Mouse (Mus musculus): ENCODE results near the gene Chst8. TPM values are rescaled to one million over a fixed set of nuclear protein-coding genes. Genes with fewer than 3 reads are reported as not detected.
A peak's percentile ranks its signal among the peaks of the same experiment; 100 is the strongest.

Chst8 gene
- polyA plus RNA-seq, 1 experiment from 2014 or later: 3.9 TPM

- peaks cover 3% of the 10 kb centered on the region; the same call in 1 of the 2 replicates for H3K36me3 ChIP-seq (ENCODE audit: control insufficient read depth, insufficient read depth, low read length)
- H3K9ac ChIP-seq (ENCODE audit: low read depth, low read length): peak overlapping the region; percentile 91
- H3K4me2 ChIP-seq (ENCODE audit: low read depth, low read length): peak overlapping the region; percentile 95
- peak; percentile 50 for ATAC-seq
- no peaks in the 10 kb centered on the region for H3K9me3 ChIP-seq (ENCODE audit: control insufficient read depth, low read length)
- peak overlapping the region; percentile 98 for H3K27ac ChIP-seq (ENCODE audit: low read length)
- no peaks in the 10 kb centered on the region for H3K27me3 ChIP-seq (replicated peaks; ENCODE audit: control insufficient read depth, insufficient read depth, low read length)
- peak overlapping the region; percentile 87 for H3K4me3 ChIP-seq (ENCODE audit: low read length)
- H3K4me1 ChIP-seq (ENCODE audit: control insufficient read depth, insufficient read depth, low read length): 0 out of 2 replicates have a peak, but pooled peaks cover 5% of the 10 kb centered on the region
- under 1% methylated on average over 62 of the region's 81 CpGs for WGBS
Observed at GRCm38 (mm10) chr7:34654441-34655085, 157.9 kb downstream of the Chst8 start.

GRCm38 (mm10) chr7:34653731-34654440 is 158.6 kb downstream of the Chst8 start:
- Histone ChIP-seq H3K4me1 (ENCODE audit: control insufficient read depth, insufficient read depth, low read length) (0 out of 2 replicates have a peak, but pooled peaks cover 5% of the 10 kb centered on the region), H3K36me3 (ENCODE audit: control insufficient read depth, insufficient read depth, low read length) (peaks cover 5% of the 10 kb centered on the region; the same call in 1 of the 2 replicates), H3K4me2 (ENCODE audit: low read depth, low read length) (peak overlapping the region; percentile 95), H3K9ac (ENCODE audit: low read depth, low read length) (peak overlapping the region; percentile 91), H3K27me3 (replicated peaks; ENCODE audit: control insufficient read depth, insufficient read depth, low read length) (no peaks in the 10 kb centered on the region), H3K4me3 (ENCODE audit: low read length) (peak overlapping the region; percentile 87), H3K9me3 (ENCODE audit: control insufficient read depth, low read length) (no peaks in the 10 kb centered on the region), H3K27ac (ENCODE audit: low read length) (peak overlapping the region; percentile 98)
- ATAC-seq: peak; percentile 30
- under 1% methylated on average over 54 of the region's 64 CpGs for WGBS

- ATAC-seq: no peak
- Histone ChIP-seq H3K36me3 (ENCODE audit: control insufficient read depth, insufficient read depth, low read length) (peaks cover 11% of the 10 kb centered on the region; the same call in 1 of the 2 replicates), H3K4me3 (ENCODE audit: low read length) (peak overlapping the region; percentile 87), H3K4me1 (ENCODE audit: control insufficient read depth, insufficient read depth, low read length) (0 out of 2 replicates have a peak, but pooled peaks cover 5% of the 10 kb centered on the region), H3K27ac (ENCODE audit: low read length) (peak overlapping the region; percentile 98), H3K9ac (ENCODE audit: low read depth, low read length) (peak overlapping the region; percentile 91), H3K4me2 (ENCODE audit: low read depth, low read length) (peak overlapping the region; percentile 95), H3K9me3 (ENCODE audit: control insufficient read depth, low read length) (no peaks in the 10 kb centered on the region), H3K27me3 (replicated peaks; ENCODE audit: control insufficient read depth, insufficient read depth, low read length) (no peaks in the 10 kb centered on the region)
- WGBS: 2% methylated on average over 48 of the region's 48 CpGs
Observed at GRCm38 (mm10) chr7:34652751-34653502, 159.6 kb downstream of the Chst8 start.

- Histone ChIP-seq H3K27me3 (replicated peaks; ENCODE audit: control insufficient read depth, insufficient read depth, low read length) (no peaks in the 10 kb centered on the region), H3K4me2 (ENCODE audit: low read depth, low read length) (no peak overlapping the region), H3K4me3 (ENCODE audit: low read length) (no peak overlapping the region), H3K36me3 (ENCODE audit: control insufficient read depth, insufficient read depth, low read length) (peaks cover 11% of the 10 kb centered on the region; the same call in 1 of the 2 replicates), H3K4me1 (ENCODE audit: control insufficient read depth, insufficient read depth, low read length) (0 out of 2 replicates have a peak, but pooled peaks cover 5% of the 10 kb centered on the region), H3K9me3 (ENCODE audit: control insufficient read depth, low read length) (no peaks in the 10 kb centered on the region), H3K9ac (ENCODE audit: low read depth, low read length) (no peak overlapping the region), H3K27ac (ENCODE audit: low read length) (no peak overlapping the region)
- no peak for ATAC-seq
- WGBS: 64% methylated on average over 2 of the region's 2 CpGs
Observed at GRCm38 (mm10) chr7:34651381-34651780, 161.1 kb downstream of the Chst8 start.

GRCm38 (mm10) chr7:34647052-34647451 is 165.5 kb downstream of the Chst8 start:
- Histone ChIP-seq H3K4me3 (ENCODE audit: low read length) (no peak overlapping the region), H3K9ac (ENCODE audit: low read depth, low read length) (no peak overlapping the region), H3K27ac (ENCODE audit: low read length) (no peak overlapping the region), H3K4me2 (ENCODE audit: low read depth, low read length) (no peak overlapping the region), H3K9me3 (ENCODE audit: control insufficient read depth, low read length) (no peaks in the 10 kb centered on the region), H3K4me1 (ENCODE audit: control insufficient read depth, insufficient read depth, low read length) (no peaks in the 10 kb centered on the region), H3K36me3 (ENCODE audit: control insufficient read depth, insufficient read depth, low read length) (peaks cover 14% of the 10 kb centered on the region), H3K27me3 (replicated peaks; ENCODE audit: control insufficient read depth, insufficient read depth, low read length) (no peaks in the 10 kb centered on the region)
- ATAC-seq: no peak
- WGBS: 63% methylated on average over 9 of the region's 9 CpGs

- Histone ChIP-seq H3K27ac (ENCODE audit: low read length) (no peak overlapping the region), H3K36me3 (ENCODE audit: control insufficient read depth, insufficient read depth, low read length) (peaks cover 14% of the 10 kb centered on the region), H3K27me3 (replicated peaks; ENCODE audit: control insufficient read depth, insufficient read depth, low read length) (no peaks in the 10 kb centered on the region), H3K4me3 (ENCODE audit: low read length) (no peak overlapping the region), H3K9me3 (ENCODE audit: control insufficient read depth, low read length) (no peaks in the 10 kb centered on the region), H3K4me1 (ENCODE audit: control insufficient read depth, insufficient read depth, low read length) (no peaks in the 10 kb centered on the region), H3K4me2 (ENCODE audit: low read depth, low read length) (no peak overlapping the region), H3K9ac (ENCODE audit: low read depth, low read length) (no peak overlapping the region)
- ATAC-seq: no peak
- 84% methylated on average over 12 of the region's 12 CpGs for WGBS
Observed at GRCm38 (mm10) chr7:34646144-34646795, 166.2 kb downstream of the Chst8 start.

GRCm38 (mm10) chr7:34645623-34646022 is 166.9 kb downstream of the Chst8 start:
- no peak overlapping the region for H3K9ac ChIP-seq (ENCODE audit: low read depth, low read length)
- no peak overlapping the region for H3K4me2 ChIP-seq (ENCODE audit: low read depth, low read length)
- ATAC-seq: no peak
- no peaks in the 10 kb centered on the region for H3K4me1 ChIP-seq (ENCODE audit: control insufficient read depth, insufficient read depth, low read length)
- no peaks in the 10 kb centered on the region for H3K27me3 ChIP-seq (replicated peaks; ENCODE audit: control insufficient read depth, insufficient read depth, low read length)
- H3K27ac ChIP-seq (ENCODE audit: low read length): no peak overlapping the region
- 79% methylated on average over 2 of the region's 2 CpGs for WGBS
- H3K36me3 ChIP-seq (ENCODE audit: control insufficient read depth, insufficient read depth, low read length): peaks cover 14% of the 10 kb centered on the region
- H3K4me3 ChIP-seq (ENCODE audit: low read length): no peak overlapping the region
- no peaks in the 10 kb centered on the region for H3K9me3 ChIP-seq (ENCODE audit: control insufficient read depth, low read length)

- H3K9ac ChIP-seq (ENCODE audit: low read depth, low read length): no peak overlapping the region
- H3K9me3 ChIP-seq (ENCODE audit: control insufficient read depth, low read length): no peaks in the 10 kb centered on the region
- no peaks in the 10 kb centered on the region for H3K27me3 ChIP-seq (replicated peaks; ENCODE audit: control insufficient read depth, insufficient read depth, low read length)
- WGBS: 84% methylated on average over 18 of the region's 18 CpGs
- no peak overlapping the region for H3K27ac ChIP-seq (ENCODE audit: low read length)
- ATAC-seq: no peak
- no peak overlapping the region for H3K4me3 ChIP-seq (ENCODE audit: low read length)
- no peaks in the 10 kb centered on the region for H3K4me1 ChIP-seq (ENCODE audit: control insufficient read depth, insufficient read depth, low read length)
- peaks cover 11% of the 10 kb centered on the region for H3K36me3 ChIP-seq (ENCODE audit: control insufficient read depth, insufficient read depth, low read length)
- H3K4me2 ChIP-seq (ENCODE audit: low read depth, low read length): no peak overlapping the region
Observed at GRCm38 (mm10) chr7:34644591-34644990, 167.9 kb downstream of the Chst8 start.

- Histone ChIP-seq H3K9me3 (ENCODE audit: control insufficient read depth, low read length) (no peaks in the 10 kb centered on the region), H3K9ac (ENCODE audit: low read depth, low read length) (no peak overlapping the region), H3K4me2 (ENCODE audit: low read depth, low read length) (no peak overlapping the region), H3K27ac (ENCODE audit: low read length) (no peak overlapping the region), H3K27me3 (replicated peaks; ENCODE audit: control insufficient read depth, insufficient read depth, low read length) (no peaks in the 10 kb centered on the region), H3K36me3 (ENCODE audit: control insufficient read depth, insufficient read depth, low read length) (peaks cover 3% of the 10 kb centered on the region), H3K4me3 (ENCODE audit: low read length) (no peak overlapping the region), H3K4me1 (ENCODE audit: control insufficient read depth, insufficient read depth, low read length) (no peaks in the 10 kb centered on the region)
- whole genome bisulfite sequencing: 69% methylated on average over 6 of the region's 6 CpGs
- no peak for ATAC-seq
Observed at GRCm38 (mm10) chr7:34643329-34643728, 169.2 kb downstream of the Chst8 start.
